Mouse (Mus musculus): ENCODE results near the gene Ccdc189.

The Ccdc189 gene

GRCm38 (mm10) chr7:127596747-127597146 lies 8.4 kb upstream of the Ccdc189 start:
- intact Hi-C loops (cut with DNase I) = no loop called here

GRCm38 (mm10) chr7:127592575-127592974 lies 4.2 kb upstream of the Ccdc189 start:
- intact Hi-C loops (cut with DNase I) = no loop called here

- intact Hi-C loops (cut with DNase I) = no loop called here
Measured at GRCm38 (mm10) chr7:127591108-127591507, 2.7 kb upstream of the Ccdc189 start.

- intact Hi-C loops (cut with DNase I) = no loop called here
Measured at GRCm38 (mm10) chr7:127589637-127590036, 1.2 kb upstream of the Ccdc189 start.

- intact Hi-C loops (cut with DNase I) = no loop called here
Measured at GRCm38 (mm10) chr7:127588901-127589300, 506 bp upstream of the Ccdc189 start.

GRCm38 (mm10) chr7:127587196-127587595 lies 1.2 kb downstream of the Ccdc189 start:
- intact Hi-C loops (cut with DNase I) = no loop called here

- intact Hi-C loops (cut with DNase I) = no loop called here
Measured at GRCm38 (mm10) chr7:127586149-127586548, 2.2 kb downstream of the Ccdc189 start.

GRCm38 (mm10) chr7:127585031-127585430 lies 3.4 kb downstream of the Ccdc189 start:
- intact Hi-C loops (cut with DNase I) = no loop called here

GRCm38 (mm10) chr7:127583260-127583659 lies 5.1 kb downstream of the Ccdc189 start:
- intact Hi-C loops (cut with DNase I) = no loop called here

GRCm38 (mm10) chr7:127574115-127574514 lies 14.3 kb downstream of the Ccdc189 start:
- intact Hi-C loops (cut with DNase I) = no loop called here

GRCm38 (mm10) chr7:127573503-127574008 lies 14.8 kb downstream of the Ccdc189 start:
- intact Hi-C loops (cut with DNase I) = no loop called here

- intact Hi-C loops (cut with DNase I) = no loop called here
Measured at GRCm38 (mm10) chr7:127572895-127573471, 15.4 kb downstream of the Ccdc189 start, which contains the start of gene Phkg2. Gene Phkg2 (plus strand): TSS chr7:127573340.

- intact Hi-C loops (cut with DNase I) = no loop called here
Measured at GRCm38 (mm10) chr7:127564381-127565150, 23.8 kb downstream of the Ccdc189 start.

- intact Hi-C loops (cut with DNase I) = no loop called here
Measured at GRCm38 (mm10) chr7:127561340-127561858, 27.0 kb downstream of the Ccdc189 start, which contains the start of gene Tmem265. Gene Tmem265 (plus strand): TSS chr7:127561390.

GRCm38 (mm10) chr7:127560580-127560979 lies 27.8 kb downstream of the Ccdc189 start:
- intact Hi-C loops (cut with DNase I) = no loop called here

- intact Hi-C loops (cut with DNase I) = no loop called here
Measured at GRCm38 (mm10) chr7:127551558-127551957, 36.8 kb downstream of the Ccdc189 start.

GRCm38 (mm10) chr7:127549116-127549835 lies 39.1 kb downstream of the Ccdc189 start:
- intact Hi-C loops (cut with DNase I) = loop anchor here (2.0 kb wide), 1 partner anchor 16 kb away; no protein-coding TSS in a partner anchor

- intact Hi-C loops (cut with DNase I) = no loop called here
Measured at GRCm38 (mm10) chr7:127541671-127542070, 46.7 kb downstream of the Ccdc189 start.
